Mouse (Mus musculus) urinary bladder, postnatal 36 days (tissue): ENCODE results near the gene Rnps1.
"Not testable (repeated sequence)": the region's sequence is repeated elsewhere in the genome, so short reads cannot be mapped to it uniquely, and the experiment has no call there.

Experiments used
- DNase-seq, 2 experiments: peaks; one replicate each; pipeline ENCODE4 v3.0.0; 2022; ENCODE audit warnings: low spot score in 2 of 2, mixed read lengths in 1 of 2

Rnps1 gene

GRCm38 (mm10) chr17:24427170-24427557 is 12.8 kb downstream of the Rnps1 start:
- DNase-seq: no peak

- peak in 1 of 2 experiments; percentile 40 for DNase-seq
Measured at GRCm38 (mm10) chr17:24429201-24429983, 15.0 kb downstream of the Rnps1 start.

GRCm38 (mm10) chr17:24437016-24437415 is 22.7 kb downstream of the Rnps1 start:
- no peak for DNase-seq

GRCm38 (mm10) chr17:24440377-24440776 is 26.0 kb downstream of the Rnps1 start:
- DNase-seq: no peak

- no peak for DNase-seq
Measured at GRCm38 (mm10) chr17:24441148-24441547, 26.8 kb downstream of the Rnps1 start.

- peak; percentile 58 to 70 for DNase-seq
Measured at GRCm38 (mm10) chr17:24442107-24442506, 27.7 kb downstream of the Rnps1 start.

- peak; percentile 51 to 68 for DNase-seq
Measured at GRCm38 (mm10) chr17:24442632-24443155, 28.3 kb downstream of the Rnps1 start, which contains the start of gene Dnase1l2. TSS of gene Dnase1l2 (minus strand) at chr17:24443105.

GRCm38 (mm10) chr17:24443409-24443808 is 29.0 kb downstream of the Rnps1 start:
- peak; percentile 66 to 72 for DNase-seq

GRCm38 (mm10) chr17:24446590-24446989 is 32.2 kb downstream of the Rnps1 start:
- no peak for DNase-seq

GRCm38 (mm10) chr17:24449507-24449906 is 35.1 kb downstream of the Rnps1 start:
- no peak for DNase-seq

- DNase-seq: no peak
Measured at GRCm38 (mm10) chr17:24451220-24451619, 36.9 kb downstream of the Rnps1 start.

- no peak for DNase-seq
Measured at GRCm38 (mm10) chr17:24453372-24453771, 39.0 kb downstream of the Rnps1 start.

- no peak for DNase-seq
Measured at GRCm38 (mm10) chr17:24454218-24454755, 39.9 kb downstream of the Rnps1 start.

GRCm38 (mm10) chr17:24454756-24455522 is 40.6 kb downstream of the Rnps1 start:
- peak; percentile 100 for DNase-seq

GRCm38 (mm10) chr17:24455523-24456206 is 41.3 kb downstream of the Rnps1 start:
- DNase-seq: not testable (repeated sequence)

- no peak for DNase-seq
Measured at GRCm38 (mm10) chr17:24461580-24461979, 47.2 kb downstream of the Rnps1 start.

- DNase-seq: no peak
Measured at GRCm38 (mm10) chr17:24462932-24463331, 48.6 kb downstream of the Rnps1 start.

- no peak for DNase-seq
Measured at GRCm38 (mm10) chr17:24463374-24464133, 49.2 kb downstream of the Rnps1 start.

- no peak for DNase-seq
Measured at GRCm38 (mm10) chr17:24468636-24469246, 54.4 kb downstream of the Rnps1 start.

- DNase-seq: no peak
Measured at GRCm38 (mm10) chr17:24469336-24469909, 55.1 kb downstream of the Rnps1 start.
